Mouse (Mus musculus) inflammation-experienced regulatory T-cells, adult 6 months (primary cell): ENCODE measurements around the gene Asic2. TPM values are rescaled to one million over a fixed set of nuclear protein-coding genes. Genes with fewer than 3 reads are reported as not detected.

Experiments used
- ATAC-seq: one replicate; pipeline ENCODE4 v1.8.0; 2017
- polyA plus RNA-seq, 3 experiments: library from polyadenylated mRNA; unstranded; fragments of 100-300 nt; shearing (Covaris generic); gene quantifications; one replicate each; pipeline ENCODE4 v1.2.1; 2017

Gene Asic2
- polyA plus RNA-seq, 3 experiments from 2014 or later: not detected

GRCm38 (mm10) chr11:81597601-81598000 lies 370.7 kb downstream of the Asic2 start:
- no peak for ATAC-seq

DNA sequence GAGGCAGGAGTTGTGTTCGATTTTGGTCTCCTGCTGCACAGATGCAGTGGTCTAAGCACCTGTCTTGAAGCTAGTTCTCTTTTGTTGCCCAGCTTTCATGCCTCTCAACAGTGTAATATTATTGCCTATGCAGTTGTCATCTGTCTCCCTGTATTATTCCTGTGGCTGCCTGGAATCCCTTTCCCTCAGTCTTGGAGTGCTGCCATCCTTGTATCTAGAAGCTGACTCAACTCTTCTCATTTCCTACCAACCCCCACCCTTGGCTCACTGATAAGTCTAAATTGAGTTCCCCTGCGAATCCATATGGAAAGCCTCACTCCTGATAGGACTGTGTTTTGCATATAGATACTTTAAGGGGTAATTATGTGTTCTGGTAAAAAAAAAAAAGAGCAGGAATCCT lies 373.0 kb downstream of the Asic2 start:
- ATAC-seq: no peak

DNA sequence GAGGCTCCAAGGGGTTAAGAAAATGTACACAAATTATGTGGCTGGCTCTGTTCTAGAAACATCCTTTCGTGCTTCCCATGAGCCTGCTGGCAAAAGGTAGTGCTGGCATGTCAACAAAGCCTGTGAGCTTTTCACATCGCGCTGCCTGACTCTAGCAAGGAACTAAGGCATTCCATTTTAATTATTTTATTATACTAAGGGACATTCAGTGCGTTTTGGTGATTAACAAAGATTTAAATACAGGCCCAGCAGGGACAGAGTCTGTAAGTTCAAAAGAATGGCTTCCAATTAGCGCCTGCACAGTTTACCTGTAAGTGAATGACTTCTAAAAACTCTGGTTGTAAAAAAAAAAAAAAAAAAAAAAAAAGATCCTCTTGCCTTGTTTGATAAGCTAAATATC lies 375.5 kb downstream of the Asic2 start:
- no peak for ATAC-seq

- ATAC-seq: no peak
Measured at GRCm38 (mm10) chr11:81590911-81591310, 377.3 kb downstream of the Asic2 start.

- ATAC-seq: no peak
Measured at GRCm38 (mm10) chr11:81588630-81589029, 379.6 kb downstream of the Asic2 start.

DNA sequence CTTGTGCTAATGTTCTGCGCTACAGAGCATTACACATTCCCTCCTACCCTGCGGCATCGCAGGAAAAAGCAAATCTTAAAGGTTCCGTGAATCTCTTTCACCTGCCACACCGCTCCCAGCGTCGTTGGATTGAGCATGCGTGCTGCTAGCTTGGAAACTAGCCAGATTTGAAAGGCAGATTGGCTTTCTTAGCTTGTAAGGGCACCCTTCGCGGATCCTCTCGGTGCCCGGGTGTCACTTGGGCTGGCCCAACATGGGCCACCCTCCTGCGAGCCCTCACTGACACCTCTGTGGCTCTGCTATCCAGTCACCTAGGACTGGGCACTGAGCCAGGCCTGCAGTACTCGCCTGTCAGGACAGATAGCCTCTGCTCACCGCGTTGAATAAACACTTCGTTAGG lies 380.3 kb downstream of the Asic2 start:
- ATAC-seq: no peak

DNA sequence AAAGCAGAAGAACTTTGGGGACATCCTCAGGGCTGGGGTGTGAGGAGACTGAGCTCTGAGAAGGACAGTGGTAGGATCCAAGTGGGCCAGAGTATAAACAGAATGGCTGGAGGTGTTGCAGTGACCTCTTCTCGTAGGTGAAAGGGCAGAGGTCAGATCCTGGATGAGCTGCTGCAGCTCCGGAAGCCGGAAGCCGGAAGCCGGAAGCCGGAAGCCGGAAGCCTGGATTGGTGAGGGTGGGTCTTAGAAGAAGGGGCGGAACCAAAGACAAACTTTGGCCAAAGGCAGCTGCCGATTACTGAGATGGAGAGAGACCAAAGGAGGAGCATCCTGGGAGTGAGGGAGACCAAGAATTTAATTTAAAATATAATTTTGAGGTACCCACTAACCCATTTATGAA lies 381.1 kb downstream of the Asic2 start:
- no peak for ATAC-seq

DNA sequence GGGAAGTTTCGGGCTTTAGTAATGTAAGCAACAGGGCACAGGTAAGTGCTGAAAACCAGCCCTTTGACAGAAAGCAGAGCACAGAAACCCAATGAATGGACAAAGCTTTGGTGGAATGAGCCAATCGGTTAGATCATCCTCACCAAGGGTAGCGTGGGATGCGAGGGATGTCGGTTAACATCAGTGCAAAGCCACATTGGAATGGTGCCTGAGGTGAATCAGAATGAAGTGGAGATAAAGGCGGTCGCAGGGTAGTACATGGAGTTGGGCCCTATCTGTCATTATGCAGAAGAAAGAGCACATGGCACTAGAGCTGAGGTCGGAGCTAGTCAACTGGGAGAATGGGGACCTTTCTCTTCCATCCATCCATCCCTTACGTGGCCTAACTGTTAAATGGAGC lies 383.8 kb downstream of the Asic2 start:
- no peak for ATAC-seq

DNA sequence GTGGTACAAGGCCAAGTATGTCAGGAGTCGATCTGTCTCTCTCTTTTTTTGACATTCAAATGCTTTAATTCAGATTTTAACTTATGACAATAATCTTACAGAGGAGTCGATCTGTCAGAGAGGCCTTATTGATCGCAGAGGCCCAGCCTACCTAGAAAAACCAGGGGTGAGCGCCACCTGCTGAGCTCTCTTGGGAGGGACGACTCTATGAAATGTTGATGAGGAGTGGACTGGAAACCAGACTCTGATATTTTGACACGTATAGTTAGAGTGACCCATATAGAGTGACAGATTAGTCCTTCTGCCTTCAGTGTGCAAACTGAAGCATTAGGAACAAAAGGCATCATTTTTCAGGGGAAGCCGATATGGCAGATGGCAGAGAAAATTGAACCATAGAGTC lies 385.1 kb downstream of the Asic2 start:
- ATAC-seq: no peak

- no peak for ATAC-seq
Measured at GRCm38 (mm10) chr11:81582161-81582560, 386.1 kb downstream of the Asic2 start.

- ATAC-seq: no peak
Measured at GRCm38 (mm10) chr11:81579753-81580152, 388.5 kb downstream of the Asic2 start.

DNA sequence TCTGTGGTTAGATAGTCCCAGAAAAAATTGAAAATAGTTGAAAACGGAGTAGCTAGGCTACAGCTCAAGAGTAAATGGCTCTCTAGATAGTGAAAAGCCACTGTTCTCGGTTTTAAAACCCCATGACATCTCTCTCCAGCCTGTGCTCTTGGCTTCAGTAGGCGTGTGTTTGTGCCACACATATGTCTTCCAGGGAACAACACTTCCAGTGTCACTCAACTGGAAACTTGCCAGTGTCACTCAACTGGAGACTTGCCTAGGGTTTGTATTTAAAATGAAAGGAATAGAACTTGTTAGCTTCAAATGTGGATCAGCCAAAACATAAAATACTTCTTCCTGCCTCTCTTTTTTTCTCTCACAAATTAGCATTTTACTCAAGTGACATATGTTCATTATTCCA lies 397.9 kb downstream of the Asic2 start:
- ATAC-seq: no peak

DNA sequence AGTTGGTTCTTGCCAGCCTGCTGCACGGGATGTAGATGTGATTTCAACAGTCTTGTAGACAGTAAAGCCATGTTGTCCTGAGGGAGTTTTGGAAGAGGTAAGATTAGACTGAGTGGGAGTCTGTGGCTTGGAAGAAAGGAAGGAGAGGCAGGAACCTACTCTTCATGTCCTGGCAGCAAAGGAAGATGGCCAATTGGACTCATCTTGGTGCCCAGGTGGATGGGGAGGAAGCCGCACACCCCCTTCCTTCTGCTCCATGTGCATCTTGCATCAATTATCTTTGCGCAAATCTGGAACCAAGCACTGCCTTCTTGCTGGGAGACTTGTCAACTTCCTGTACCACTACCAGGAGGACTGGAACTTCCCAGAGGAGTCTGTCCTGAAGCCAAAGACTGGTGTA lies 403.4 kb downstream of the Asic2 start:
- no peak for ATAC-seq

DNA sequence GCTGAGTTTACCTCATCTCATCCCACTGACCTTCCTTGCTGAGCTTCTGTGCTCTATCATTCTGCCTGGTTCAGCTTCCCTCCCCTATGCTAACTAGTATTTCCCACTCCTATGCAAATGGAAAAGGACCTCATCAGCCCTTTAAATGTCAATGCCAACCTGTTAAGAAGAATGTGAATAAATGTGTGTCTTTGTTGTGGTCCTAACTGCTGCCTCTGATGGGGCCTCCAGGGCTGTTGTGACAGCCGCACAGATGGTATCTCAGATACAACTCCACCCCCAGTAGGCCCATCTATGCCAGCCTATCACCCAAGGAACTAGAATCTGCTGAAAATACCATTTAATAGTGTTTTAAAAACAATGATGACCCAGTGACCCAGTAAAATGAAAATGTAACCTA lies 407.9 kb downstream of the Asic2 start:
- no peak for ATAC-seq

DNA sequence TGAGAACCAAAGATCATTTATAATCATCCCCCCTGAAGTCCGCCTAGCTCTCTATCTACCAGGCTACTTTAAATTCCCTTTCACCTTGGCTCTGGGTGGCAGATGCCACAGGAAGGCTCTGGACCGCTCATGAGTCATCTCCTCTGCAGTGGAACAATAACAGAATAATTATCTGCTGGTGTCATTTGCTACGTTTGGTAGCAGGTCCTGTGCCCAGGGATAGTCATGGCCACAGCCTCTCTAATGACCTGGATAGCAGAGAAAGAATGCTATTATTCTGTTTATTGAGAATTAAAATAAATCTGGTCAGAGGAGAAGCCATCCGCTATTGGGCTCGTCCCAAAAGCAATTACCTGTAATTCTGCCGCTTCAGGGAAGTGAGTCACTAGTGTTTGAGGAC lies 425.1 kb downstream of the Asic2 start:
- ATAC-seq: no peak

- ATAC-seq: no peak
Measured at GRCm38 (mm10) chr11:81535121-81535717, 433.0 kb downstream of the Asic2 start.

DNA sequence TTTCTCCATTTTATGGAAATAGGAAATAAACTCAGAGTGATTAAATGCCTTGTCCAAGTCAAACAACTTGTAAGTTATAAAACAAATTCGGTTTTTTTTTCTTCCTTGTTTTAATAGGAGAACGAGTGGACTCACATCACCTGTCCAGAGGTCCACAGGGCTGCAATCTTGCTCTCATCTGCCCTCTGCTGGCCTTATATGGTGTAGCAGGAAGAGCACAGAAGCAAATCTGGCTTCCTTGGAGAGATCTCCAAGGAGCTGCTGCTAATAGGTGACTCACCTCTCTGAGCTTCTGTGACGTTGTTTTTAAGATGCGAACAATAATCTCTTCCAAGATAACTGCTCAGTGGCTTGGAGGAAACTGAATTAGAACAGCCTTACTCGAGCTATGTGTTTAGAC lies 433.6 kb downstream of the Asic2 start:
- ATAC-seq: no peak

- ATAC-seq: no peak
Measured at GRCm38 (mm10) chr11:81531906-81532305, 436.4 kb downstream of the Asic2 start.

DNA sequence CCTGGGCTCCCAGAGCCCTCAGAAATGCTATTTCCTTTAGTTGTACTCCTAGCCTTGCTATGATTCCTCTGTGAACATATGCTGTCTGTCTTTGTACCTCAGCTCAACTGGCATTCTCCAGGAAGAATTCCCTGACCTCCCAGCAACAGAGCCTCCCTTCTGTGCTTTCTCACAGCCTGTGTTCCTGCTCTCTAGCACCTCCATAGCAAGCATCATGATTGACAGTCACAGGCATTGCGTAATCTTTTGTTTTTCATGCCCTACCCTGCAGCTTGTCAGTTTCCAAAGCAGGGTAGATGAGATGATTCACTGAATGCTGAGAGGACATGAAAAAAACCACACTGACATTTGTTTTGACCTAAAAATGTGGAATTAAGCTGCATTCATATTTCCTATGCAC lies 445.3 kb downstream of the Asic2 start:
- ATAC-seq: no peak

DNA sequence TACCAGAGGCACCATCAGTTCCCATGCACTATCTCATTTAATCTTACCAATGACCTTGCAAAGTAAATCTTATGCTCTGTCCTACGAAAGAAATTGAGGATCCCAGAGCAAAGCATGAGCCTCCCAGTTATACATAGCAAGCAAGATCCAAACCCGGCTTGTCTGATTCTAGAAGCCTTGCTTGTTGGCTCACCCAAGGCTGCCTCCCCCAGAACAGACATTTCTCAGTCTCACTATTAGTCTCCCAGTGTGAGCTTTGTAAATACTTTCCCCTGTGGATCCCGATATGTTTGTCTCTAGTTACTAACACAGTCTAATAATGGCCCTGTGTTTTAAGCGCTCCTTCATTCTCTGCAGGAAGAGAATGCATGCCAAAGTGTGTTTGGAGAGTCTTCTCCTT lies 446.4 kb downstream of the Asic2 start:
- no peak for ATAC-seq

DNA sequence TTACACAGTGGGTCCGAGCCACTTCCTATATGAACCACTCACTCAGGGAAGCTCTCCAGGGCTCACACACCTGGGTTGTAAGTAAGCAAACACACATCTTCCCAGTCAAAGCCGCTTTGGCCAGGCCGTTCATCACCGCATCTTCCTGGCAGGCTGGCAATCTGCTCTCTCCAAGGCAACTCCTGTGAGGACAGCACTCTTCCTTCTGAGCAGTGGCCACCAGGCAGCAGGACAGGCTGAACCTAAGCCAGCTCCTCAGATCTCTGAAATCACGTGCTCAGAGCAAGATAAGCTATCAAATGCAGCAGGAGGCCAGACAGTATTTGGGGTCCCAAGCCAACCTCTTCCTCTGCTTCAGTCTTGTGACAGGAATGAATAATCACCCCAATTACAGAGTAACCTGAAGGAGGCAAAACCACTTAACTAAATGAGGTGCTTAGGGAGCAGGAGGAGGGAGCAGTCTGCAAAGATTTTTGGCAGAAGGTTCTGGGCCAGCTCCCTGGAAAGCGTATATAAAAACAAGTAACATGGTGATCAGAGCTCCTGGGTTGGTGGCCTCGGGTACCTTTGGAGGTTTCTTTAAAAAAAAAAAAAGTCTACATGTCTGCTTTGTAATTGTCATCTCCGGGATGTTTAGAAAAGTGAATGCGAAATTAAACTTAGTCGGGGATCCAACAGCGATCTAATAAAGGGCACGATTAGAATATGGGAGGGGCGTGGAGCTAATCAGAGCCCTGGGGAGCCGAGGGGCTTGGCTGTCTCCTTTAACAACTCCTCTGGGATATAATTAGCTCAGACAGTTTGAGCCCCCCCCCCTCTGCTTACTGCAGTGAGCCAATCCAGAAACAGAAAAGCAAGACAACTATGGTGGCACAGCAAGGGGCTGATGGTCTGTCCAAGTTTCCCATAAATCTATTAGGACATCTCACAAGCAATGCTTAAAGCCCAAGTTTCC lies 450.0 kb downstream of the Asic2 start:
- ATAC-seq: no peak

DNA sequence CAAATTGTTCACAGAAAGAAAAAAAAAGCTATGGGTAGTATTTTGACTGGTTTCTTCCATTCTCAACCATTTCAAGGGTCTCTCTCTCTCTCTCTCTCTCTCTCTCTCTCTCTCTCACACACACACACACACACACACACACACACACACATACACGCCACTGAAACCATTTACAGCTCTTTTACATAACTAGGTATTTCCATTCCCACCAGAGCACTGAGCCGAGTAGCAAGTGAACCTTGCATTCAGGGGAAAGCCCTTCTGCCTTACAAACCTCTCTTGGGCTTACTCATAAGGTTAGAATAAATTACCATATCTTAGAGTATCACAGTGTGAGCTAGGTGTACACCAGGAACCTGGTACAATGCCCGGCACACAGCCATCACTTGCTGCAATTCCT lies 452.5 kb downstream of the Asic2 start:
- no peak for ATAC-seq

GRCm38 (mm10) chr11:81512434-81512833 lies 455.8 kb downstream of the Asic2 start:
- ATAC-seq: no peak

DNA sequence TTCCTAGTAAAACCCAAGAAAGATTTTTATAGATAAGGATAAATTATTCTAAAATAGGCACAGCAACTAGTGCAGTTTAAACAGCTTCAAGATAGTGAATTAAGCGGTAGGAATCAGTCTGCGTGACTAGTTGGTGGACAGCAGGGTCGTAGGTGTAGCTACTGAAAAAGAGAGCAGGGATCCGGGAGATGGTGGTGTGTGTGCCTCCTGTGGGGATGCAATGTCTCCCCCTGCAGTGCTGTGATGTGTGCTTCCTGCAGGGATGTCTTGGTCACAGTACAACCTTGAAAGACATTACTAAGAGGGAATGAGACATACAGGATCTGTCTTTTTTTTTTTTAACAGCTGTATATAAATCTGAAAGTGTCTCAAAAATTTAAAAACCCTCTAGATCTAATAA lies 456.9 kb downstream of the Asic2 start:
- no peak for ATAC-seq
